Mouse (Mus musculus) gastrocnemius, adult 8-10 months (tissue): ENCODE measurements around the gene Herc4. TPM values are rescaled to one million over a fixed set of nuclear protein-coding genes. Genes with fewer than 3 reads are reported as not detected.
A peak's percentile ranks its signal among the peaks of the same experiment; 100 is the strongest.

Source experiments
- DNase-seq, 2 experiments: peaks; one replicate each; pipeline ENCODE4 v3.0.0; 2022; ENCODE audit warnings: low spot score in 2 of 2
- total RNA-seq, 4 experiments: library from RNA; stranded (reverse); gene quantifications; 2 replicates each; pipeline ENCODE4 v1.2.4; 2022

Herc4 gene
- total RNA-seq, result 10 to 100 TPM; 20.7 to 23.3 (median 21.2) TPM

DNA sequence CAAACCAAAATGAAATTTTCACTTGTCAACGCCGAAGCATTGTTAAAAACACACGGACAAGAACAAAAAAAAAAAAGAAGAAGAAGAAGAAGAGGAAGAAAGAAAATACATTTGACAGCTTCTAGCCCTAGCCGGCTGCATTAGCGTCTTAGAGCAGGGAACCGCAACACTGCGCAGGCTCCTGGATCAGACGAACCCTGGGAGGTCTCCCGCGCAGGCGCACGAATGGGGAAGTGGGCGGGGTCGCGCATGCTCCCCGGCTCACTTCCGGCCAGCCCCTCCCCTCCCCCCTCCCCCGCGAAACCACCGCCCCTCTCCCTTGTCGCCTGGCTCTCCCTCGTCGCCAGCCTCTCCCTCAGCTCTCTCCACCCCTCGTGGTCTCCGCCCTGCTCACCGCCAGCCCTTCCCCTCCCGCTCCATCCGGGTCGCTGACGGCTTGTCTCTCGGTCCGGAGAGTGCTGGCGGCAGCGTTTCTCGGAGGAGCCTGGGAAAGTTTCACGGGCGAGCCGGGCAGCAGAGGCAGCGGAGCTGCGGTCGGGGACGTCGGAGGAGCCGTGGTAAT lies at the start of gene Herc4:
Herc4 (plus strand) TSS at position 318 of the 562 bp plus-strand sequence.
- peak; percentile 84 to 87 for DNase-seq

DNA sequence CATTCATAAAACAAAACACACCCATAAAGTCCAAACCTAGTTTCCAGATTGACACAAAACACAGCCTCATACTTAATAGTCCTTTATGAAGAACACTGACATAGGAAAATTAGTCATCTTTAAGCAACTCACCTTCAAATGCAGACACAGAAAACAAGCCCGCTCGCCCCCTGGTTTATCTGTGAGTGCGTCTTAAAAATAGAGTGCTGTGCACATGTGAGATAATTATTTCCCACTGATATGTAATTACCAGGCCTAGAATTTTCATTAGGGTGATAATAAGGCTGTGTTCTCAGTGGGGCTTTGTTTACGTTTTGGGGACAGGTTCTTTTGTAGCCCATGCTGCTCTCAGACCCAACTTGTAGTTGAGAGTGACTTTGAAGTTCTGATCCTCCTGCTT lies 44.6 kb upstream of the Herc4 start:
- no peak for DNase-seq

DNA sequence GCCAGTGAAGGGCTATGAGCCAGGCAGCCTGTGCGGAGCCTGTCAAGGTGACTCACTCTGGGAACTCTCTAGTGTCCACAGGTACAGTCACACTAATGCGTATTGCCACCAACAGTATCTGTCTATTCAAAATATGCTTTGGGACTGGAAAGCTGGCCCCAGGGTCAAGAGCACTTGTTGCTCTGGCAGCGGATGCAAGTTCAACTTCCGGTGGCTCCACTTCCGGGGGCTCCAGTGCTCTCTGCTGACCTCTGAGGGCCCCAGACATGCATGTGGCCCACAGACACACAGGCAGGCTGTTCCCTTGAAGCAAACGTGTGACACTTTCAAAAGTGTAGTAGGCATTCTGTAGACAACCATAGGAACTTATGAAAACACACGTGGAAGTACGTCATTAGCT lies 42.1 kb upstream of the Herc4 start:
- DNase-seq, result no peak

DNA sequence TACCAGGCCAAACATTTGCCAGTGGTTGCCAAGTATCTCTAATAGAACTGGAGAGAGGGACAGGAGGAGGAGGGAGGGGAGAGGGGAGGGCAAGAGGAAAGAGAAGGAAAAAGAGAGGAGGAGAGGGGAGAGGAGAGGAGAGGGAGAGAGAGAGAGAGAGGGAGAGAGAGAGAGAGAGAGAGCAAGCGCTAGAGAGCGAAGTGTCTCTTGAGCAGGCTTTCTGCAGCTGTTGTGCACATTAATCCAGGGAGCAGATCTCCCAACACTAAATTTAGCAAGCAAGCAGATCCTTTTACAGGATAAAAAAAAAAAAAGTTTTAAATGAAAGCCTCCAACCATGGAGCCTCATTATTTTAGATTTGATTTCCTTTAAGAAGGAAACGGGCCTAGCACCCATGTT lies 40.6 kb upstream of the Herc4 start:
- no peak for DNase-seq

DNA sequence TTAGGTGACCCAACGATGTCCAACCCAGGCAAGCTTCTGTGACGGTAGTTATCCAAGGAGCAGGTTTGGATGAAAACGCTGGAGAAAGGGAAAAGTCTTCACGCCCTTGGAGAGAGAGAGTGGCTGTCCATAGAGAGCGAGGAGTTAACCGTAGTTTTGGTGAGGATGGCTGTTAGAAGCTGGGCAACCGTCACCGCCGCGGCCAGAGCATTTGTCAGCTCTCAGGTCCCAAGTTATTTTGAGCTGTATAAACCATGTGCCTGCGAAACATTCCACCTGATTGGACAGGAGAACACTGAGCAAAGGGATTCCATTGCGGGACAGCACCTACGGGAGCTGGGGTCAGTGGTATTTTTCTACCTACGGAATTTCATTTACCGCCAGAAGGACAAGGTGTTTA lies 39.9 kb upstream of the Herc4 start, which contains the start of gene Mypn:
Mypn (minus strand) TSS at position 225 of the 400 bp plus-strand sequence.
- peak; percentile 57 to 71 for DNase-seq

DNA sequence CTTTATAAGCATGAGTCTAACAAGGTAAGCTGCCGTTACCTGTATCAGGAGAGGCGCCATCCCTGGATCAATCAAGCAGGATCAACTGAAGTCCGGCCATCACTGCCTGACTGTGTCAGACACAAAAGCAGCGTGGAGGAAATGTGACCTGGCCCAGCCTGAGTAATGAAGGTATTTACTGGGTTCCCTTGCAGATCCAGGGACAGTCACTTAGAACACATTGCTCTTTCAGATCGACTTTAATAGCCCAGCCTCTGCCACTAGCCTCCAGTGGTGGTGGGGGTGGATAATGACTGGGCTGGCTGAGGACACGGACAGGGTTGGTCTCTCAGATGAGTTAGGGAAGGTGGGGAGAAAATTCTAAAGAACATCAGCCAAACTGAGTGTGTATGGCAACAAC lies 34.7 kb upstream of the Herc4 start:
- DNase-seq, result no peak

DNA sequence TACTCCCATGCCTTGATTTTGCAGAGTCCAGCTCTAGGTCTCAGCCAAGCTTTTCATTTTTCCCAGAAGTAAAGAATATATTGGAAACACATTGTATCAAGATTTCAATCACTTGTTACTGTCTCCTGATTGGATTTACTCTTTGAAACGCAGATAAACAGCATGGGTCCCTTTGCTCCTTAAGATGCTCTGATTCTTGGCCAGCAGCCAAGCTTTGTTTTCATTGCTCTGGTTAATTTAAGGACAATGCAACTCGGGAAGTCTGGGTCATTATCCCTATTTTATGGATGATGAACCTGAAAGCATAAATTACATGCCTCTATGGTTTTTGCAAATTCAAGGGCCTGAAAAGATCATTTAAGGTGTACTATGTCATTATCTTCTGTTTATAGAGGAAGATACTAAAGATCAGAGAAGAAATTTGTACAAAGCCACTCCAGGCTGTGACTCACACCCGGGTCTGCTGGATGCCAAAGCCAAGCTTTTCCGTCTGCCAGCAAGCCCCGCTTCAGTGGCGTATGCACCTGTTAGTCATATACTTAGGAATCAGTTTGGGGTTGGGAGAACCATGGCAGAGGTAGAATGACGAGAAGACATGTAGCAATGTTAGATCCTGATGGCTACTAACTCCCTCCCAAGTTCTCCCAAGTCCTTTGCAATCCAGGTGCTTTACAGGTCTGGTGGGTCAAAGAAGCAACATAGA lies 22.4 kb upstream of the Herc4 start:
- no peak for DNase-seq

DNA sequence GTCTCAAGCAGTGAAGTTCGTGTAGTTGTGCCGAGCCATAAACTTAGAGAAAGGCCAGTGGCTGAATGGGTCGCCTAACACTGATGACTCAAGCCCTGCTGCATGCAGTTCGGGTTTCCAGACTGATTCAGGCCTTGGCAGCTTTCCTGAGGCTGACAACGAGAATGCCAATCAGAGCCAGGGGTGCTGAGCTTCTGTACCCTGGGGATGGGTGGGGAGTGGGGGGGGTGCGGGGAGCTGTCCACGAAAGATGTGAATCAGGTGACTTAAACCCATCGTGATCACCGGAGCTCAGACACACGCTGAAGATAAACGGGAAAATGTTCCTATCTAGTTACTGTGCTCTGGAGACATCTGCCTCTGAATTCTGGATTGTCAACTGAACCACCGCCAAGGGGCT lies 19.3 kb upstream of the Herc4 start:
- peak; percentile 62 to 69 for DNase-seq

DNA sequence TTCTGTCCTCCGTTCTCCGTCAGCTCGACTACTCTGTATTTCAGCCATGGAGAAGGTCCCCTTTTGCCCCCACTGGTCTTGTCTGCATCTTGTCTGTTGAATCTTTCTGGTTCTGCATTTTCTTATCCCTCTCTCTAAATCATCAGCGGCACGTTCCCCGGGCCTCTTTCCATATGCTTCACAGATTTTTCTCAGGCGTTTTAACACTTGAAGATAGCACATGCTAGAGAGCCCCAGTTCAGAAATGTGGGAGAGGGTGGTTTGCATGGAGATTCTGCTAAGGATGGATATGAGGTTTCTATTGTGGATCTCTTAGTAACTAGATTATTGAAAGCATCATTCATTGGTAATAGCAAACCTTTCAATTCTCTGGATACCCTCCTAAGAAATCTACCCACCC lies 13.3 kb upstream of the Herc4 start:
- DNase-seq, result no peak

DNA sequence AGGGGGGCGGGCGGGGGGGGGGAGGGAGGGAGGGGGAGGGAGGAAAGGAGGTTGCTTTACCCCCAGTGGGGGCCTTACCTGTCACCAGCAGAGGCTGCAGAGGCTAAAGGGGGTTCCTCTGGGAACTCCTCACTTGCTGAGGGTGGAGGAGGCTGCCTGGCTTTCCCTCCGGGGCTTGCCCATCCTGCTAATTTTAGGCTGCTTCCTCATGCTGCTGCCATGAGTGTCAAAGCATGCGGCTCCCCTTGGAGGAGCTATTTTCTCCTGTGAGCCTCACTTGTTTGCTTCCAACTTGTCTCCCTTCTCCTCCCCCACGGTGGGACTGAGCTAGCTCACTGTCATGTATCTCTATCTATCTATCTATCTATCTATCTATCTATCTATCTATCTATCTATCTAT lies 12.8 kb upstream of the Herc4 start:
- DNase-seq, result peak; percentile 34 to 69

DNA sequence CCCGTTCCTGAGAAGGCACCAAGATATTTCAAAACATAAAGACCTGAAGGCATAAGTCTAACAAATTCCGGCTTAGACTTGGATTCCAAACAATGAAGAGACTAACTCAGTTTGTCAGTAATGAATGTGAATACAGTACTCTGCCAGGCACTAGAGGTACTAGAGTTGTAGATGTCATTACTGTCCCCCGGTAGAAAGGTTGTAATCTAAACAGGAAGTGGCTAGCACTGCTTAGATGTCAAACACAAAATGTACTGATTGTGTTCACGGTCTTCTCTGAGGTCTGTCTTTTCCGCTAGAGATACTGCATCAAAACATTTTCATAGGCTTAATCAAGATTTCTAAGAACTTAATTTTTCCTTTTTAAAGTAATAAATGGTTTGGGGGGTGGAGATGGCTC lies 12.0 kb upstream of the Herc4 start:
- DNase-seq, result no peak

DNA sequence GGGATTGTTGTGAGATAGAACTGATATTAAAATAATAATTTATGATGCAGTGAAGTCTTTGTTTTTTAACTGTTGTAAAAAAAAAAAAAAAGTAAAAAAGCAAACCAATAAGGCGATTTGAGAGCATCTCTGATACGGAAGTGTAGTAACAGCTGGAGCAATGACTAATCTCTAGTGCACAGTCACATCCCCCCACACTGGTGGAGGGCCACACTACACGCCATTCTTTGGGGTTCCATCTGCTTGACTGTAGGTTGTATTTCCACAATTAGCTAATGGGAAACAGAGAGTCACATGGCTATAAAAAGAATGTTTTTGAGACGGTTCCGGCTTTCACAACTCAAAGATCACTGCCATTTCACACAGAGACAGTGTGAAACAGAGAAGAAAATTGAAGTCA lies 9.5 kb upstream of the Herc4 start:
- no peak for DNase-seq

DNA sequence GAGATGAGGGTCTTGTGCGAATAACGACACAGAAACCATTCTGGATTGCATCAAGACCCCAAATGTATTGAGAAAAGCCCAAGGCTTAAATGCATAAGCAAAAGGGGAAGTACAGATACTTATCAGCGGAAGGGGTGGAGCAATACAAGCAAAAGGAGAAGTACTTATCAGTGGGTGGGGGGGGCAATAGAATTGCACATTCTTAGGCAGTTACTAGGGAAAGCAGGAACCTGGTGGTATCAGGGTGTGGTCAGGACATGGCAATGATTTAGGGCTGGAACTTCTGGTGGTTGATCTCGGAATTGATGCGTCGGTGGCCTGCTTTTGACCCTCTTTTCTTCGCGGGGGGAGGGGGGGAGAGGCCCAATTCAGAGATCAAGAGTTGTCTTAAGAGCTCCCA lies 7.7 kb upstream of the Herc4 start:
- no peak for DNase-seq

DNA sequence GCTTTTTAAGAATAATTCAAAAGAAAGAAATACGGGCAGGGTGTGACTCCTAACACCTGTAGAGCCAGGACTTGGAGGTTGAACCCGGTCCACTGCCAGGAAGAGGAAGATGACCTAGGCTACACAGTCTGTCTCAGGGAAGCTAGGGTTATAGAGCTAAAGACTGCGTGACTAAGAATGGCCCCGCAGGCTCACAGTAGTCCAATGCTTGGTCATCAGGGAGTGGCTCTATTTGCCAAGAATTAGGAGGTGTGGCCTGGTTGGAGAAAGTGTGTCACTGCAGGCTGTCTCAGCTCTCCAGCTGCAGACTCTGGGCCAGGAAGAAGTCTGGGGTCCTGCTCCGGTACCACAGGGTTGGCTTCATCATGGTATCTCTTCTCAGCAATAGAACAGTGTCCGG lies 6.9 kb upstream of the Herc4 start:
- DNase-seq, result no peak

DNA sequence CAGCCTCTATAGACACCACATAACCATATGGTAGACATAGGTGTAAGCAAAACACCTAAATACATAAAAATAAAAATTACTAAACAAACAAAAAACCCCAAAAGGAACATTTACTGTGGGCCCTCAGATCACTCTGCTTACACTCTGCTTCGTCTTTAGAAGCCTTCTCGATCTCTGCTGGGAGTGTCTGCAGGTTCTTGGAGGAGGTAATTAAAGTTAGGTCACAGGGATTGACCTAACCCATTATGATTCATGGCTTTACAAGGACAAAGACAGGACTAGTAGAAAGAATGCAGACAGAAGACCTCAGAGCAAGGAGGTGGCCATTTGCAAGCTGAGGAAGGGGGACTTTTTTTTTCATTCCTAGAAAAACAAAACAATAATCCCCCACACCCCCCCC lies 6.4 kb upstream of the Herc4 start:
- DNase-seq, result no peak

DNA sequence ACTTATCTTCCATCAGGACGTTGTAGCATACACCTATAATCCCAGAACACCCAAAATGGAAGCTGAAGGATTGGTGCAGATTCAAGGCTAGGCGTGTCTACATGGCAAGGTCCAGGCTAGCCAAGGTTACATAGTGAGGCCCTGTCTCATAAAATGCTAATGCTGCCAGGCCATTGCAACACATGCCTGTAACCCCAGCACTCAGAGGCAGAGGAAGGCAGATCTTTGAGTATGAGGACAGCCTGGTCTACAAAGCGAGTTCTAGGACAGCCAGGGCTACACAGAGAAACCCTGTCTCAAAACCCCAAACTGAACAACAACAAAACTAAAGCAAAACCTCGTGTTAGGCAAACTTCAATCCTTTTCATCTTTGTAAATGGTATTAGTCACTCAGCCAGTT lies 5.5 kb upstream of the Herc4 start:
- DNase-seq, result no peak

DNA sequence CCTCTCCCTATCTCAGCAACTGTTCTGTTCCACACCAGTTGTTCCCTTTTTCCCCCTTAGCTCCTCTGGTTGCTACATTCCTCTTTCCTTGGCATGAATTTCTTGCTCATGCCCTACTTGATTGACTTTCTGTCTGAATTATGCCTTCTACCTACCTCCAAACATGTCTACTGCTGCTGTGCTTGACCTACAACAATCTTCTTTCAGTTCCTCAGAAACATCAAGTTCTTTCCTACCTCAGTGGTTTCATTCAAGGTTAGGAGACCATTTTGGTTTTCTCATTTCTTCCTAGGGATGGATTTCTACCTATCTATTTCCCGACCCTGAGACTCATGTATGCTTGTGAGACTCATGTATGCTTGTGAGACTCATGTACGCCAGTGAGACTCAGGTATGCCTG lies 3.8 kb upstream of the Herc4 start:
- no peak for DNase-seq

DNA sequence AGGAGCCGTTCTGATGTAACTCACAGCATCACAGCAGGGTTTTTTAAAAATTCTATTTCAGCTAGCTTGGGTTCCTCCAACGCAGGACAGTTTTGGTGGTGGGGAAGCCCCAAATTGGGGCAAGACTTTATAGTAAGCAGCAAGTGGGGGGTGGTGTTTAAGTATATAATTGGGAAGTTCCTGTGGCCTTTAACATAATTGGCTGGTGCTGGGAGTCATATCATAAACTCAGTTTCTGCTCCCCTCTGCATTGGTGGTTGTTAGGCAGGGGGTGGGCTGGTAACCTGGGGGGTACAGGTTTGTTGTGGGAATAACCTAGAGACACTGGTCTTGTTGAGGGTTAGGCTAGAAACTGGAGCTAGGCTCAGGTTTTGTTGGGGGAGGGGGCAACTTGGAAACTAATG lies 2.7 kb upstream of the Herc4 start:
- no peak for DNase-seq

DNA sequence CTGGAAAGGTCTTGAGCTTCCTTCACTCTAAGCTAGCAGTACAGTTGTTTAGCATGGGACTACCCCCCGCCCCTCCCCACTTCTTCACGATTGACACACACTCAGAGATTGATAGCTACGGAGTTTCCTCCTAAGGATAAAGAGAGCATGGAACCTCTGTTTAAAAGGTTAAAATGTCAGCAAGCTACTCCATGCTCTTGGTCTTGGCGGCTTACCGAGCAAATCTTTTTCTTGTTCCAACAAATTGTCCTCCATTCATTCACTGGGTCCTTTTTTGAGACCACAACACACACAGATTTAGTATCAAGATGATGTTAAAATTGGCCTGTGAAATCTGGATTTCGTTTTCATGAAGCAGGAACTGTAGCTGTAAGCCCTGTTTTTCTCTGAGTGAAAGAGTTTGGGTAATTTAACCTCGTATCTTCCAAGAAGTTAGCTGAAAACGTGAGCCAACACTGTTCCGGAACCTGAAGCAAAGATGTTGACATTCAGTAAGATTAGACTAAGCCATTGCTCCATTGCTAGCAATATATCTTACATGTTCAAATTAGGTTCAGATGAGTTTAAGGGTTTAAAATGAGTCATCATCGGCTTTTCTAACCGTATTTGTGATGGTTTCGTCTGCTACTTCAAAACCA lies 693 bp upstream of the Herc4 start:
- no peak for DNase-seq

DNA sequence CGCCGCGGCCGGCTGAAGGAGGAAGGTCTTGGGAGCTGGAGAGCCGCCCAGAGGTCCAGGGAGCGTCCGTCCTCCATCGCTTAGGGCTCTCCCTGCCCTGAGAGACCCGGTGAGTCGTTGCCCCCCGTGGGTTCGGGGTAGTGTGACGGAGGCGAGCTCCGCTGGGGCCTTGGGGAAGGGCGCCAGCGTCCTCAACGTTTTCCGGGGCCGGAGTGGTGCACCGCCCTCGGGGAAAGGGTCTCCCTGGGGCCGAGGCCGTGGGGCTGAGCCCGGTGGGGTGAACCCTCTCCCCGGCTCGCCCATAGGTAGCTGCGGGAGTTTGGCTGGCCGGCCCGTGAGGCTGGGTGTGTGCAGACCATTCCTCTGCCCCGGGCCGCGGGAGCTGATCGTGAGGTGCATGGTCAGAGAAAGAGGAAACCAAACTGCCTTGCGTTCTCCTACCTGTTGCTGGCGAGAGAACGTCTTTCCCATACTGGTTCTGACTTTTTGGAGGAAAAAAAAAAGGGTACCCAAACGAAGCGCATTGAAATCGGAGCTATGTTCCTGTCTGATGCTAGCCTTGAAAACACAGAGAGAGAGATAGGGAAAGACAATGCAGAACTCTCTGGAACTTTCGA lies 553 bp downstream of the Herc4 start:
- no peak for DNase-seq

DNA sequence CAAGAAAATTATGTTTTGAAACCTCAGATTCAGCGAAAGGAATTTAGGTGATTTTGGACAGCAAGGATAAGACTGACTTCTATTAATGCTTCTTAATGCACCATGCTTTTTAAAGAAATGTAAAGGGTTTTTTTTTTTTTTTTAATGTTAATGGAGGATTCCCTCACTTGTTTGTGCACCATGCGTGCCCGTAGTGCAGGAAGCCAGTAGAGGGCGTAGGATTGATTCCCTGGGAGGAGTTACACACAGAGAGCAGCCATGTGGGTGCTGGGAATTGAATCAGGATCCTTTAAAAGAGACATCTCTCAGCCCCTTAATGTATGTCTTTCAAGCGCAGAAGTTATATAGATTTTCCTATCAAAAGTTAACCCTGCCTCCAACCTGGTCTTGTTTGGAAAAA lies 1.1 kb downstream of the Herc4 start:
- DNase-seq, result no peak

DNA sequence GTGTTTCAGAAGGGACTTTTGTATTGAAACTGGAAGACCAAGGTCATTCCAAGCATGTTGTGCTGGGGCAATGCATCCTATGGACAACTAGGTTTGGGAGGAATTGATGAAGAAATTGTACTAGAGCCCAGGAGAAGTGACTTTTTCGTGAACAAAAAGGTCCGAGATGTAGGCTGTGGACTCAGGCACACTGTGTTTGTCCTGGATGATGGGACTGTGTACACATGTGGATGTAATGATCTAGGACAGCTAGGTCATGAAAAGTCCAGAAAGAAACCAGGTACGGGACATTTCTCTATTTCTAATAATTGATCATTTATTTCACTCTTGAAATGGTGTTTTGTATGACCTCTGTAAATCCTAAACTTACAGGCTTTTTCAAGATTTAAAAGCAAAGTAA lies 2.2 kb downstream of the Herc4 start:
- no peak for DNase-seq

DNA sequence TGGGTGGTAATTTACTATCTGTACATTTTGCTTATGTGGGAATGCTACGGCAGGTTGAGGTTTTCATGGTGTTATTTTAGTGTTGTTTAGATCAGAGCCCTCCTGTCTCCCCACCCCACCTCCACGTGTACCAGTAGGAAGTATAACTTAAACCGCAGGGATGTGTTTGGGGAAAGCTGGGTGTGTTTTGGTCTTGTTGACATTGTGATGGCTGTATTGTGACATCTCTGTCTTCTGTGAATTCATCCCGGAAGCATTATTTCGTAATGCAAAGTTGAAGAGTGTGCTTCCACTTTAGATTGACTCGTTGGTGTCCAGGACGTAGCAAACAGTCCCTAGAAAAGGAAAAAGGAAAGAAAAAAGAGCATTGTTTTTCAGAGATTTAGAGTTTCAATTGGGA lies 3.8 kb downstream of the Herc4 start:
- DNase-seq, result no peak
